Mouse (Mus musculus) CH12.LX (cell line): Measurements from ENCODE around the gene Dppa4. TPM values are rescaled to one million over a fixed set of nuclear protein-coding genes. Genes with fewer than 3 reads are reported as not detected.

Experiments used
- DNase-seq: peaks from one replicate; pipeline ENCODE4 v3.0.0-alpha.2; 2013; ENCODE audit errors: extremely low read depth
- H3K27ac ChIP-seq: 2 replicates; pipeline ENCODE4 v1.5.1; 2012; ENCODE audit warnings: low read depth, mild to moderate bottlenecking, control low read depth, moderate library complexity; ENCODE audit not compliant: insufficient read depth
- H3K27me3 ChIP-seq: replicated peaks from 2 replicates; pipeline ENCODE3; 2012; ENCODE audit warnings: inconsistent platforms
- H3K36me3 ChIP-seq, 2 experiments: replicated peaks in 1 of 2; 2 replicates each; pipeline versions ENCODE3 to v1.6.1; 2012; ENCODE audit warnings: inconsistent platforms in 1 of 2, low read length in 1 of 2, mild to moderate bottlenecking in 1 of 2, mixed read lengths in 1 of 2, moderate library complexity in 1 of 2; ENCODE audit not compliant: control insufficient read depth in 1 of 2, insufficient read depth in 1 of 2
- H3K4me1 ChIP-seq, 2 experiments: 2 replicates each; pipeline ENCODE4 v1.6.1; 2012; ENCODE audit warnings: inconsistent platforms in 1 of 2, moderate library complexity in 1 of 2; ENCODE audit not compliant: insufficient read depth in 2 of 2, control insufficient read depth in 1 of 2
- H3K4me2 ChIP-seq: 2 replicates; pipeline ENCODE4 v1.6.1; 2012; ENCODE audit warnings: low read depth, mild to moderate bottlenecking, control low read depth; ENCODE audit not compliant: poor library complexity, insufficient read depth, severe bottlenecking
- H3K4me3 ChIP-seq, 3 experiments: fragments of 150-350 bp in 1 of 3; sonication (generic) in 1 of 3; replicated peaks in 1 of 3; 2 replicates each; pipeline versions ENCODE3 to v1.5.1; 2011 to 2012; ENCODE audit warnings: low read depth in 2 of 3, low read length in 2 of 3, mild to moderate bottlenecking in 2 of 3, moderate library complexity in 2 of 3, control low read depth in 1 of 3, improper control_type of control experiment in 1 of 3, inconsistent platforms in 1 of 3, mixed read lengths in 1 of 3; ENCODE audit not compliant: poor library complexity in 1 of 3
- H3K79me2 ChIP-seq: replicated peaks from 2 replicates; pipeline ENCODE4 v1.6.1; 2012; ENCODE audit warnings: mild to moderate bottlenecking, moderate library complexity; ENCODE audit not compliant: control insufficient read depth, poor library complexity, insufficient read depth, severe bottlenecking; ENCODE audit errors: extremely low read depth
- H3K9ac ChIP-seq: 2 replicates; pipeline ENCODE4 v1.6.1; 2012; ENCODE audit warnings: low read depth, mild to moderate bottlenecking, control low read depth, moderate library complexity; ENCODE audit not compliant: insufficient read depth
- H3K9me3 ChIP-seq: replicated peaks from 2 replicates; pipeline ENCODE3; 2012; ENCODE audit warnings: low read length, inconsistent platforms, mixed read lengths
- BHLHE40 ChIP-seq: IDR thresholded peaks from 2 replicates; pipeline ENCODE4 v1.6.1; 2011; ENCODE audit warnings: mild to moderate bottlenecking, low read depth, low read length, improper control_type of control experiment
- CHD1 ChIP-seq: IDR thresholded peaks from 2 replicates; pipeline ENCODE4 v1.6.1; 2012; ENCODE audit warnings: low read depth, low read length, improper control_type of control experiment, inconsistent platforms
- ETS1 ChIP-seq: conservative IDR thresholded peaks from 2 replicates; pipeline ENCODE4 v1.6.1; 2012; ENCODE audit warnings: low read depth, mild to moderate bottlenecking, inconsistent platforms, low read length, improper control_type of control experiment, moderate library complexity
- GABPA ChIP-seq: IDR thresholded peaks from 2 replicates; pipeline ENCODE4 v1.6.1; 2012; ENCODE audit warnings: low read depth, low read length, improper control_type of control experiment, inconsistent platforms; ENCODE audit not compliant: insufficient replicate concordance
- HCFC1 ChIP-seq: IDR thresholded peaks from 2 replicates; pipeline ENCODE4 v1.6.1; 2012; ENCODE audit warnings: low read depth, mild to moderate bottlenecking, inconsistent platforms, low read length, improper control_type of control experiment
- IRF4 ChIP-seq: IDR thresholded peaks from 2 replicates; pipeline ENCODE4 v1.6.1; 2014; ENCODE audit warnings: low read depth, mild to moderate bottlenecking, inconsistent platforms, low read length, improper control_type of control experiment
- JUN ChIP-seq: IDR thresholded peaks from 2 replicates; pipeline ENCODE4 v1.6.1; 2011; ENCODE audit warnings: low read depth, mild to moderate bottlenecking, low read length, improper control_type of control experiment, moderate library complexity; ENCODE audit not compliant: insufficient read depth
- JUND ChIP-seq: conservative IDR thresholded peaks from 2 replicates; pipeline ENCODE4 v1.6.1; 2011; ENCODE audit warnings: low read depth, low read length, improper control_type of control experiment
- MAFK ChIP-seq: IDR thresholded peaks from 2 replicates; pipeline ENCODE4 v1.6.1; 2011; ENCODE audit warnings: low read length, improper control_type of control experiment; ENCODE audit not compliant: insufficient replicate concordance
- MAX ChIP-seq: IDR thresholded peaks from 2 replicates; pipeline ENCODE4 v1.6.1; 2011; ENCODE audit warnings: low read length, improper control_type of control experiment
- MAZ ChIP-seq: IDR thresholded peaks from 2 replicates; pipeline ENCODE4 v1.6.1; 2012; ENCODE audit warnings: low read depth, mild to moderate bottlenecking, inconsistent platforms, low read length, improper control_type of control experiment, moderate library complexity
- MXI1 ChIP-seq: IDR thresholded peaks from 2 replicates; pipeline ENCODE4 v1.6.1; 2011; ENCODE audit warnings: mild to moderate bottlenecking, low read depth, low read length, improper control_type of control experiment
- MYC ChIP-seq: IDR thresholded peaks from 2 replicates; pipeline ENCODE4 v1.6.1; 2011; ENCODE audit warnings: low read depth, mild to moderate bottlenecking, improper control_type of control experiment, low read length
- NELFE ChIP-seq: IDR thresholded peaks from 2 replicates; pipeline ENCODE4 v1.6.1; 2011; ENCODE audit warnings: low read depth, low read length, improper control_type of control experiment
- NRF1 ChIP-seq: IDR thresholded peaks from 2 replicates; pipeline ENCODE4 v1.6.1; 2014; ENCODE audit warnings: low read depth, mild to moderate bottlenecking, inconsistent platforms, low read length, improper control_type of control experiment, moderate library complexity
- PAX5 ChIP-seq: IDR thresholded peaks from 2 replicates; pipeline ENCODE4 v1.6.1; 2012; ENCODE audit warnings: low read length, inconsistent platforms, mixed read lengths
- POLR2A ChIP-seq: IDR thresholded peaks from 2 replicates; pipeline ENCODE4 v1.6.1; 2011; ENCODE audit warnings: low read depth, mild to moderate bottlenecking, improper control_type of control experiment, low read length
- POLR2AphosphoS2 ChIP-seq: IDR thresholded peaks from 2 replicates; pipeline ENCODE4 v1.6.1; 2011; ENCODE audit warnings: low read depth, low read length, improper control_type of control experiment
- RAD21 ChIP-seq: IDR thresholded peaks from 2 replicates; pipeline ENCODE4 v1.6.1; 2011; ENCODE audit warnings: low read depth, mild to moderate bottlenecking, low read length, improper control_type of control experiment, moderate library complexity
- SMC3 ChIP-seq: IDR thresholded peaks from 2 replicates; pipeline ENCODE4 v1.6.1; 2011; ENCODE audit warnings: low read depth, low read length, improper control_type of control experiment
- TBP ChIP-seq: conservative IDR thresholded peaks from 2 replicates; pipeline ENCODE4 v1.6.1; 2011; ENCODE audit warnings: low read depth, low read length, improper control_type of control experiment
- TCF12 ChIP-seq: IDR thresholded peaks from 2 replicates; pipeline ENCODE4 v1.6.1; 2014; ENCODE audit warnings: low read depth, mild to moderate bottlenecking, inconsistent platforms, low read length, improper control_type of control experiment
- UBTF ChIP-seq: IDR thresholded peaks from 2 replicates; pipeline ENCODE4 v1.6.1; 2012; ENCODE audit warnings: low read depth, mild to moderate bottlenecking, inconsistent platforms, low read length, improper control_type of control experiment, moderate library complexity
- USF2 ChIP-seq: conservative IDR thresholded peaks from 2 replicates; pipeline ENCODE4 v1.6.1; 2011; ENCODE audit warnings: low read depth, low read length, improper control_type of control experiment
- ZC3H11A ChIP-seq: IDR thresholded peaks from 2 replicates; pipeline ENCODE4 v1.6.1; 2012; ENCODE audit warnings: low read depth, mild to moderate bottlenecking, inconsistent platforms, low read length, improper control_type of control experiment
- ZKSCAN1 ChIP-seq: IDR thresholded peaks from 2 replicates; pipeline ENCODE4 v1.6.1; 2012; ENCODE audit warnings: low read depth, inconsistent platforms, low read length, improper control_type of control experiment, borderline replicate concordance
- ZMIZ1 ChIP-seq: IDR thresholded peaks from 2 replicates; pipeline ENCODE4 v1.6.1; 2012; ENCODE audit warnings: low read depth, mild to moderate bottlenecking, inconsistent platforms, low read length, improper control_type of control experiment
- dilution Hi-C: fragments of 300-500 bp; cut with MboI; formaldehyde crosslinking; loops from 2 replicates; pipeline ENCODE4 v1.14.3; 2020; ENCODE audit warnings: low sequenced_read_pairs; ENCODE audit not compliant: extremely low pct_unique_long_range_greater_than_20kb, extremely low pct_ligation_motif_present
- in situ Hi-C: fragments of 300-500 bp; cut with MboI; formaldehyde crosslinking; loops from 3 replicates; pipeline ENCODE4 v1.14.3; 2019; ENCODE audit warnings: low sequenced_read_pairs, low pct_ligation_motif_present, low pct_unique_long_range_greater_than_20kb, mixed read lengths
- polyA plus RNA-seq: library from polyadenylated mRNA; unstranded; fragments of >175 nt; gene quantifications from 2 replicates; pipeline ENCODE4 v1.2.1, GENCODE M21; 2012; ENCODE audit warnings: low read depth; ENCODE audit not compliant: insufficient read length
- total RNA-seq, 2 experiments: library from RNA; depleted of rRNA; stranded (reverse); fragments of 300-350 nt in 1 of 2; fragments of >200 nt in 1 of 2; gene quantifications; 2 replicates each; pipeline ENCODE4 v1.2.3; 2012 to 2014

Dppa4 gene
- total and polyA plus RNA-seq, 3 experiments: not detected

GRCm38 (mm10) chr16:48254584-48254983, 28.9 kb upstream of the Dppa4 start:
- Histone ChIP-seq H3K4me1 (no peaks in the 10 kb centered on the region), H3K27ac (no peak overlapping the region), H3K9me3 (peaks cover 61% of the 10 kb centered on the region), H3K36me3 (no peaks in the 10 kb centered on the region), H3K9ac (no peak overlapping the region), H3K4me2 (no peak overlapping the region), H3K79me2 (no peaks in the 10 kb centered on the region), H3K27me3 (no peaks in the 10 kb centered on the region), H3K4me3 (no peak overlapping the region)
- dilution Hi-C loops (no loop called here), in situ Hi-C loops (no loop called here)
- DNase-seq: no peak
- TF ChIP-seq MAFK (no peak), HCFC1 (no peak), TCF12 (no peak), ETS1 (no peak), TBP (no peak), CHD1 (no peak), POLR2A (no peak), UBTF (no peak), USF2 (no peak), POLR2AphosphoS2 (no peak), MXI1 (no peak), RAD21 (no peak), GABPA (no peak), MAX (no peak), PAX5 (no peak), SMC3 (no peak)

- in situ Hi-C loops: no loop called here
These were observed 24.0 kb upstream of the Dppa4 start for GRCm38 (mm10) chr16:48259519-48259918.

More at GRCm38 (mm10) chr16:48259519-48259918, 24.0 kb upstream of the Dppa4 start:
- Histone ChIP-seq H3K4me3 (no peak overlapping the region), H3K27ac (no peak overlapping the region), H3K4me1 (no peaks in the 10 kb centered on the region), H3K9ac (no peak overlapping the region), H3K36me3 (no peaks in the 10 kb centered on the region), H3K27me3 (no peaks in the 10 kb centered on the region), H3K4me2 (no peak overlapping the region), H3K9me3 (peaks cover 67% of the 10 kb centered on the region), H3K79me2 (no peaks in the 10 kb centered on the region)
- TF ChIP-seq SMC3: no peak
- TF ChIP-seq BHLHE40: no peak
- no peak for TF ChIP-seq JUND
- TF ChIP-seq POLR2A: no peak
- no peak for TF ChIP-seq MXI1
- no peak for TF ChIP-seq ETS1
- no peak for TF ChIP-seq ZMIZ1
- no peak for TF ChIP-seq ZKSCAN1
- no peak for TF ChIP-seq ZC3H11A
- TF ChIP-seq IRF4: no peak
- no peak for TF ChIP-seq TCF12
- TF ChIP-seq MYC: no peak
- TF ChIP-seq NRF1: no peak
- no peak for TF ChIP-seq MAZ
- no peak for TF ChIP-seq MAX
- TF ChIP-seq JUN: no peak
- no peak for TF ChIP-seq NELFE
- no peak for DNase-seq
- dilution Hi-C loops: no loop called here
